Mouse (Mus musculus) stomach, embryonic 14.5 days (tissue): ENCODE data around the gene Fam173a. TPM values are rescaled to one million over a fixed set of nuclear protein-coding genes. Genes with fewer than 3 reads are reported as not detected.
A peak's percentile ranks its signal among the peaks of the same experiment; 100 is the strongest.
"Not testable (repeated sequence)": the region's sequence is repeated elsewhere in the genome, so short reads cannot be mapped to it uniquely, and the experiment has no call there.

Experiments
- ATAC-seq: fragments of 200-750 bp; cut with Nextera tagmentation; 2 replicates; pipeline ENCODE4 v1.8.0; 2017; ENCODE audit warnings: low read depth, moderate TSS enrichment; ENCODE audit not compliant: insufficient number of reproducible peaks, insufficient read depth, low FRiP score
- H3K27ac ChIP-seq: fragments of 300-500 bp; sonication (generic); 2 replicates; pipeline ENCODE4 v1.5.1; 2014; ENCODE audit warnings: mild to moderate bottlenecking, low read length, moderate library complexity, mixed read lengths
- H3K27me3 ChIP-seq: fragments of 300-500 bp; sonication (generic); 2 replicates; pipeline ENCODE4 v1.6.1; 2014; ENCODE audit warnings: low read length, control low read depth, mixed read lengths; ENCODE audit not compliant: control insufficient read depth, insufficient read depth
- H3K36me3 ChIP-seq: fragments of 300-500 bp; sonication (generic); 2 replicates; pipeline ENCODE4 v1.6.1; 2014; ENCODE audit warnings: mild to moderate bottlenecking, control low read depth, low read length, moderate library complexity, mixed read lengths; ENCODE audit not compliant: control insufficient read depth, insufficient read depth
- H3K4me1 ChIP-seq: fragments of 300-500 bp; sonication (generic); 2 replicates; pipeline ENCODE4 v1.6.1; 2014; ENCODE audit warnings: low read length, control low read depth, mixed read lengths; ENCODE audit not compliant: control insufficient read depth, insufficient read depth
- H3K4me2 ChIP-seq: fragments of 300-500 bp; sonication (generic); replicated peaks from 2 replicates; pipeline ENCODE4 v1.6.1; 2014; ENCODE audit warnings: low read depth, low read length, control low read depth
- H3K4me3 ChIP-seq: fragments of 300-500 bp; sonication (generic); 2 replicates; pipeline ENCODE4 v1.5.1; 2014; ENCODE audit warnings: low read depth, low read length, control low read depth
- H3K9ac ChIP-seq: fragments of 300-500 bp; sonication (generic); replicated peaks from 2 replicates; pipeline ENCODE4 v1.6.1; 2014; ENCODE audit warnings: low read depth, mild to moderate bottlenecking, control low read depth, low read length, moderate library complexity, mixed read lengths
- H3K9me3 ChIP-seq: fragments of 300-500 bp; sonication (generic); 2 replicates; pipeline ENCODE4 v1.6.1; 2016; ENCODE audit warnings: low read depth, low read length, control low read depth; ENCODE audit not compliant: control insufficient read depth
- WGBS: fragments of 180-500 bp; shearing (Covaris S2); extraction: QIAGEN DNeasy Blood & Tissue Kit; methylation state at CpG from one replicate; pipeline ENCODE4 v1.1.7; 2014; 5-methylcytosine and 5-hydroxymethylcytosine counted together
- polyA plus RNA-seq: library from polyadenylated mRNA; unstranded; fragments of >200 nt; fragmentation: Nextera tagmentation; extraction: Ambion mirVana; gene quantifications from 2 replicates; pipeline ENCODE4 v1.2.1, GENCODE M21; 2014

Gene Fam173a
- polyA plus RNA-seq, 1 experiment from 2014 or later: 109 TPM

DNA sequence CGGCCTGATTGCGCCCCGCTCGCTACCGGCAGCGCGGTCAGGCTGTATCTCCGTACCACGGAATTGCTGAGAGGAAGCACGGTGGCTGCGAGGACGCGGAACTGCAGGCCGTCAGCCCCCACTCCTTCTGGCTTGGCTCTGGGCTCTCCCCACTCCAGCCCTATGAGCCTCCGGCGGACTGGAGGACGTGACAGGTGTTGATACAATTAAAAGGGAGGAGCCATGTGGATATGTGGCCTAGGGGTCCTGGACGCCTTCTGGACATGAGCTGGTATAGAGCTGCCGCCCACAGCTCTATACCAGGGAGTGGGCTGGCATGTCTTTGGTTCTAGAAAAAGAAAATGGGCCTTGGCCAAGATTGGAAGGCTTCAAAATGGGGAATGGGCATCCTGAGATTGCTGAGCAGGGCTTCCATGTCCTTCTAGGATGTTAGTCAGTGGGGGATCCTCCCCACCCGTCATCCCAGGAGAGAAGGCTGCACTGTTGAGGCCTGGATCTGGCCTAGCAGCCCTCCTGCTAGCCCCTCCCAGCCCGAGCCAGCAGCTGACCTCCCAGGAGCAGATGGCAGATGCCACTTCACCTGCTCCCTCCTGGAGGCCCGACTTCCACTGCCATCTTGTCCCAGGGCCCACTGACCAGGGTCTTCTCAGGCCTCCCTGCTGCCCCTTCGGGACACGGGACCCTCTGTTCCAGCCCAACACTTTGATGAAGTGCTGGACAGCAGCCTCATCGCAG is 17.1 kb upstream of the Fam173a start:
- Histone ChIP-seq H3K36me3 (no peaks in the 10 kb centered on the region), H3K27me3 (peaks cover 6% of the 10 kb centered on the region; the same call in 1 of the 2 replicates), H3K27ac (no peak overlapping the region; the same call in 1 of the 2 replicates), H3K4me2 (peak overlapping the region; percentile 98), H3K4me1 (no peaks in the 10 kb centered on the region), H3K9me3 (no peaks in the 10 kb centered on the region), H3K9ac (peak overlapping the region; percentile 23), H3K4me3 (peak overlapping the region; percentile 70)
- WGBS: 8% methylated on average over 25 of the region's 25 CpGs
- no peak for ATAC-seq

DNA sequence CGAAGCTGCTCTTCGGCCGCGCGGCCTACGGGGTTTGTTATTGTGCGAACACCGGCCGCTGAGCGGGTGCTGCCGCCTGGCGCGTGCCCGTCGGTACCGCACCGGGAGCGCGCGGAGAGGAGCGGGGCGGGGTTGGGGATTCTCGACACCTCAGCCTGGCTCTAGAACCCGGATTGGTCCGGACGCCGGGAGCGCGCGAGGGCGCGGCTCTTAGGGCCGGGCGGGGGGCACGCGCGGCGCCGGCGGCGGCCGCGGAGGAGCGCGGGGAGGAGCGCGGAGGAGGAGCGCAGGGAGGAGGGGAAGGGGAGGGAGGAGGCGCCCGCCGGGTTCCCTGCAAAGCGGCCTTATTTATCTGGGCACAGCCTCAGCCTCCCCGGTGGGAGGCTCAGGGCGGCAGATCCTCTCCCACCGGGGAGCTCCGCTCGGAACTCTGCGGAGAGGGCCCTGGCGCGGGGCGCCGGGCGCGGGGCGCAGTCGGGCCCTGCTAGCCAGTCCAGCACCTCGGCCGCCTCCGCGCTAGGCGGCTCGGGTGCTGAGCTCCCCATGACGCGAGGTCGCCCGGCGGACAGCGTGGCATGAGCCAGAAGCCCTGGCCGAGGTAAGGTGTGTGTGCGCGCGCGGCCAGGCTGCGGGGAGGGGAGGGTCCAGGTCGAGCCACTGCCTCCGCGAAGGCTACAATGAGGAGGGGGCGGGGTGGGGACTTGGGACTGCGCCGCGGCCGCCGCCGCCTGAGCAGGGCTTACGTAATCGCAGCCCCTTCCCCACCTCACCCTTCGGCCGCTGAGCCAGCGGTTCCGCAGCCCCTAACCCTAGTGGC is 16.3 kb upstream of the Fam173a start, which contains the start of gene Fbxl16:
Gene Fbxl16 (plus strand): TSS at position 297 of the 817 bp plus-strand sequence.
- peak within 1 kb of the TSS; percentile 66; the same call in 1 of the 2 replicates for H3K27ac ChIP-seq
- no peaks in the 10 kb centered on the region for H3K9me3 ChIP-seq
- no peaks in the 10 kb centered on the region for H3K4me1 ChIP-seq
- H3K9ac ChIP-seq: peak within 1 kb of the TSS; percentile 25
- peaks cover 6% of the 10 kb centered on the region; the same call in 1 of the 2 replicates for H3K27me3 ChIP-seq
- no peaks in the 10 kb centered on the region for H3K36me3 ChIP-seq
- peak within 1 kb of the TSS; percentile 98 for H3K4me2 ChIP-seq
- ATAC-seq: peak; percentile 77
- H3K4me3 ChIP-seq: peak within 1 kb of the TSS; percentile 70
- under 1% methylated on average over 61 of the region's 100 CpGs for WGBS

- no peaks in the 10 kb centered on the region for H3K9me3 ChIP-seq
- no peaks in the 10 kb centered on the region for H3K36me3 ChIP-seq
- H3K27ac ChIP-seq: no peak overlapping the region
- no peaks in the 10 kb centered on the region for H3K4me1 ChIP-seq
- whole genome bisulfite sequencing: 39% methylated on average over 5 of the region's 5 CpGs
- H3K4me2 ChIP-seq: no peak overlapping the region
- peak overlapping the region; percentile 70; the same call in 1 of the 2 replicates for H3K4me3 ChIP-seq
- H3K27me3 ChIP-seq: peaks cover 6% of the 10 kb centered on the region; the same call in 1 of the 2 replicates
- ATAC-seq: no peak
- H3K9ac ChIP-seq: no peak overlapping the region
Measured at GRCm38 (mm10) chr17:25808028-25808427, 15.3 kb upstream of the Fam173a start.

GRCm38 (mm10) chr17:25807452-25807851 is 14.8 kb upstream of the Fam173a start:
- not testable (repeated sequence) for H3K27me3 ChIP-seq
- WGBS: 48% methylated on average over 2 of the region's 2 CpGs

DNA sequence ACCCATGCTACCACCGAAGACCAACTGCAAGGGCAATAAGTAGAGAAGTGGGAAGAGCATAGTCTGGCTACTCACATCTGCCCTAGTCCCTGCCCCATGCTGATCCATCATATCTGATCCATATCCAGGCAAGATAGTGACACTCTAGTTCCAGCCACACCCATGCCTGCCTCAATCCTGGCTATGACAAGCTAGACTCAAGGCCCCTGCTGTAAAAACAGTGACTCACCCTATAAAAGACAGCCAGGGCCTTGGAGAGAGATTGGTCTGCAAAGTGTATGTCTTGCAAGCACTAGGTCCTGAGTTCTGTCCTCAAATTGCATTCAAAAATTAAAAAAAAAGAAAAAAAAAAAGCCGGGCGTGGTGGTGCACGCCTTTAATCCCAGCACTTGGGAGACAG is 13.8 kb upstream of the Fam173a start:
- Histone ChIP-seq H3K4me1 (no peaks in the 10 kb centered on the region), H3K27ac (no peak overlapping the region), H3K27me3 (peaks cover 6% of the 10 kb centered on the region; the same call in 1 of the 2 replicates), H3K4me3 (no peak overlapping the region), H3K36me3 (no peaks in the 10 kb centered on the region), H3K9me3 (no peaks in the 10 kb centered on the region), H3K4me2 (no peak overlapping the region), H3K9ac (no peak overlapping the region)
- no peak for ATAC-seq
- WGBS: 80% methylated on average over 4 of the region's 4 CpGs

More at GRCm38 (mm10) chr17:25807452-25807851, 14.8 kb upstream of the Fam173a start:
- not testable (repeated sequence) for ATAC-seq, H3K36me3 ChIP-seq, H3K4me3 ChIP-seq, H3K4me2 ChIP-seq, H3K9ac ChIP-seq, H3K4me1 ChIP-seq, H3K9me3 ChIP-seq, H3K27ac ChIP-seq

DNA sequence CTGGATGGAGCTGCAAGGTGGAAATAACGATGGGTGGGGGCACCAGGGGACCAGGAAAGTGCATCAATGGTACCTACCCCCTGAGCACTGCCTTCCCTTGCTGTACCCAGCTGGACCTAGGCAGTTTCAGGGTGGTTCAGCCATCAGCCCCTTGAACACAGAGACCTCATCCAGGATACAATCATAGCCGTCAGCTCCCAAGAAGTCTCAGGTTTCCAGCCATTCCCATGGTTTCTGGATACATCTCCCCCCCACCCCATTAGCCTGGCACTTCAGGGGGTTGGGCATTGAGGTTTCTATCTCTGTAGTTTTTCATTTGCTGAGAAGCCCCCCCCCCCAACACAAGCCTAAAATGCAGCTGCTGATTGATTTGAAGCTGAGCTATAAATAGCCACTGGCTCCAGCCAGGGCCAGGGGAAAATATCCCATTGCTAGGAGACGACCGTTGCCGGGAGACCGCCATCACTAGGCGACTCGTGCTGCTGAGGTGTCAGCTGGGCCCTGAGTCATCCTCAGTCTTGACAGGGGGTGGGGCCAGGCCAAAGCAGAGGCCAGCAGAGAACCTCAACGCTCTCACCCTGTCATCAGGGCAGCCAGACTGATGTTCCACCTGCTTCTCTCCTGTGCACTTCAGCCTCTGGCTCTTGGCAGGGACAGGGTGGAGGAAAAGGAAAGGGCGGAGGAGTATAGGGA is 10.3 kb upstream of the Fam173a start:
- Histone ChIP-seq H3K27ac (no peak overlapping the region), H3K4me3 (no peak overlapping the region), H3K4me2 (no peak overlapping the region), H3K27me3 (no peaks in the 10 kb centered on the region; the same call in 1 of the 2 replicates), H3K9me3 (no peaks in the 10 kb centered on the region), H3K36me3 (no peaks in the 10 kb centered on the region), H3K9ac (no peak overlapping the region), H3K4me1 (no peaks in the 10 kb centered on the region)
- WGBS: 10% methylated on average over 10 of the region's 10 CpGs
- peak; percentile 50; the same call in 1 of the 2 replicates for ATAC-seq

DNA sequence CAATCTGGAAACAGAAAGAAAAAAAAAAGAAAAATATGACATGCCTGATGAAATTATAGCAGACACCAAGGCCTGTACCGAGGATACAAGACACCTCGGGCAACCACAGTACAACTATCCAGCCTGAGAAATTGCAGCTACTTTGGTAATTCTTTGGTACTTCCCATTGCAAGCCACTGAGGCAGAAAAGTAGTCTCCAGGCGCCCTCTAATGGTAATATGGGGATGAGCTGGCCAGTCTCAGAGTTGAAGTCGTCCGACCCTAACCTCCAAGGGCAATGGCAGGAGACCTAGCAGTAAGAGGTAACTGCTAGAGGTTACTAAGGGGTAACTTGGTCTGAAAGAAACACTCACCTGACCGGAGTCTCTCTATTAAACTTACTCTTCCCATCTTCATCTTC is 8.3 kb upstream of the Fam173a start:
- 7% methylated on average over 6 of the region's 6 CpGs for WGBS
- no peak for ATAC-seq

DNA sequence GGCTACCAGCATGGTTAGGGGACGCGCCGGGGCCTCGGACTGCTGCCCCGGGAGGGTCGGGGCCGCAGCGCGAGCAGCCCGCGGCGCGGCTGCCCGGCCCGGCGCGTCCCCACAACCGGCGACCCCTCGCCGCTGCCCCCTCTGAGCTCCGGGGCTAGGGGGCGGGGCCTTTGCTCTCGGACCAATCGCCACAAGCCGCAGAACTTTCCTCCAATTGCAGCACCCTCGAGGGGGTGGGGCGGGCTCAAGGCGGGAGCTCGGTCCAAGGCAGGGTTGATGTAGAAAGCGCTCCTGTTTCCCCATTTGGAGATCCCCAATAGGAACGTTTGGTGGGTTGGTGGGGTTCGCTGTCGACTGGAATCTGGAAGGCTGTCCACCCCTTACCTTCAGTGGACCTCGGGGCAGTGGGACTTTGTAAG is 4.3 kb upstream of the Fam173a start, which contains the start of gene Metrn:
Gene Metrn (minus strand): TSS at position 186 of the 419 bp plus-strand sequence.
- peak within 1 kb of the TSS; percentile 93 for H3K4me2 ChIP-seq
- no peak within 1 kb of the TSS; the same call in 1 of the 2 replicates for H3K27ac ChIP-seq
- no peaks in the 10 kb centered on the region for H3K27me3 ChIP-seq
- H3K36me3 ChIP-seq: no peaks in the 10 kb centered on the region
- H3K4me1 ChIP-seq: peaks cover 27% of the 10 kb centered on the region
- H3K9me3 ChIP-seq: no peaks in the 10 kb centered on the region
- peak within 1 kb of the TSS; percentile 79 for H3K4me3 ChIP-seq
- WGBS: under 1% methylated on average over 35 of the region's 35 CpGs
- H3K9ac ChIP-seq: peak within 1 kb of the TSS; percentile 61
- ATAC-seq: peak; percentile 75; the same call in 1 of the 2 replicates

More for the DNA sequence above, 8.3 kb upstream of the Fam173a start:
- H3K4me3 ChIP-seq: no peak overlapping the region
- H3K27ac ChIP-seq: no peak overlapping the region
- H3K9ac ChIP-seq: no peak overlapping the region
- H3K9me3 ChIP-seq: no peaks in the 10 kb centered on the region
- H3K4me2 ChIP-seq: no peak overlapping the region
- H3K27me3 ChIP-seq: no peaks in the 10 kb centered on the region
- H3K36me3 ChIP-seq: no peaks in the 10 kb centered on the region
- H3K4me1 ChIP-seq: peaks cover 6% of the 10 kb centered on the region; the same call in 1 of the 2 replicates
